Mouse (Mus musculus) heart, postnatal 4 days (tissue): ENCODE measurements around the gene Cdc42se1. TPM values are rescaled to one million over a fixed set of nuclear protein-coding genes. Genes with fewer than 3 reads are reported as not detected.

Experiments
- DNase-seq: peaks from one replicate; pipeline ENCODE4 v3.0.0; 2021
- total RNA-seq, 2 experiments: library from RNA; stranded (reverse); gene quantifications; 2 replicates each; pipeline ENCODE4 v1.2.3; 2021

Gene Cdc42se1
- total RNA-seq, 2 experiments from 2014 or later: 45.2 to 45.9 TPM

DNA sequence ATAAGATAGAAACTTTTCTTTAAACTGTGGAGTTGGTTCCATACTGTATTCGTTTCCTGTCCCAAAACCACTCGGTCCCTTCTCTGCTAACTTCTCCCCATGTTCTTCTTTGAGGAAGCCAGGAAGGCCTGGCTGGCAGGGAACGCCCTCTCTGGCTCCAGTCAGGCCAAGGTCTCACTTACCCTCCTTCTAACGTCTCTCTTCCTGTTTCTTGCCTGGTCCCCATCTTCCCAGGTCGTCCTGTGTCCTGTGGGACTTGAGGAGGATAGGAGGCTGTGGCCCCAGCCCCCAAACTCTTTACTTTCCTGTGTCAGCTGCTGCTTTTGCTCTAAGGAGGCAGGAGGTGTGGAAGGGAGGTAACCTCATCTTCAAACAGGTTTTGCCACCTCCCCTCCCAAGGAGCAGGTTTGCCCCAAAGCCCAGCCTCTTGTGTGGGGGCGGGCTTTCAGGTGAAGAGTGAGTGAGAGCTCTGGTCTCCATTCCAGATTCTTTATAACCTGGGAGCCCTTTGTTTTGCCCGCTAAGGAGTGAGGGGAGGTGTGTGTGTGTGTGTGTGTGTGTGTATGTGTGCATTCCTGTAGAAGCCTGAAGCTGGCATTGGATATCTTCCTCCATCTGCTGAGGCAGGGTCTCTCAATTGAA lies 22.4 kb downstream of the Cdc42se1 start, which contains the start of gene Bnipl:
Gene Bnipl, minus strand, starts transcription at position 411 of the 642 bp plus-strand sequence.
- DNase-seq: no peak

DNA sequence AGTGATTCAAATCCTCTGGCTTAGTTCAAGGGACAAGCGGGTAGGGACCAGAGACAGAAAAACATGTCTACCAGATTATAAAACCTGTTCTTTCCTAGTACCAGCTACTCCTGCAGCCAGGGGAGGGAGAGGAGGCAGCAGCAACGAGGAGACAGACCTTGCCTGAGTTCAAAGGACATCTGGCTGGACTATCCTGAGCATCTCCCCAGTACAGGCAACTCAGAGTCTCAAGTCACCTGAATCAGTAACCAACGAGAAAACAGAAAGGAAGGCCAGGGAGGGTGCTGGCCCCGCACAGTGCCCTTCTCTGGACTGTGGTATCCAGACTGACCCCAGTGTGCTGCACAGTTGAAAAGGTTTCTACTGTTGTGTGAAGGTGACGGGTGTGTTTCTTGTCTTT lies 28.4 kb downstream of the Cdc42se1 start:
- no peak for DNase-seq

DNA sequence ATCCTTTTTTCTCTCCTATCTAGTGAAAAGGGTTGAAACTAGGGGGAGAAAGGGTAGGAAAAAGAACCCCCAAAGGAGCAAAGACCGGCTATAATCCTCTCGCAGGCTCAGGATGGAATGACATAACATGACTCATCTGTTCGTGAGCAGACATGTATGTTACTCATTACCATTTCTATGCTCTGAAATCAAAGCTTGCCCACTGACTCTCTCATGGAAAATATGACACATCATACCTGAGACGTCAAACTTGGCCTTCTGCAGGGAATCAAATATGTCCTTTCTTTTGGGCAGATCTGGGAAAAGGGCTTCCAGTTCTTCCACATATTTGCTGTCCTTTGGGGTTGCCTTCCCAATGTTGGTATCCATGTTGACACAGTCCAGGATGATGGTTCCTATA lies 33.4 kb downstream of the Cdc42se1 start:
- no peak for DNase-seq

DNA sequence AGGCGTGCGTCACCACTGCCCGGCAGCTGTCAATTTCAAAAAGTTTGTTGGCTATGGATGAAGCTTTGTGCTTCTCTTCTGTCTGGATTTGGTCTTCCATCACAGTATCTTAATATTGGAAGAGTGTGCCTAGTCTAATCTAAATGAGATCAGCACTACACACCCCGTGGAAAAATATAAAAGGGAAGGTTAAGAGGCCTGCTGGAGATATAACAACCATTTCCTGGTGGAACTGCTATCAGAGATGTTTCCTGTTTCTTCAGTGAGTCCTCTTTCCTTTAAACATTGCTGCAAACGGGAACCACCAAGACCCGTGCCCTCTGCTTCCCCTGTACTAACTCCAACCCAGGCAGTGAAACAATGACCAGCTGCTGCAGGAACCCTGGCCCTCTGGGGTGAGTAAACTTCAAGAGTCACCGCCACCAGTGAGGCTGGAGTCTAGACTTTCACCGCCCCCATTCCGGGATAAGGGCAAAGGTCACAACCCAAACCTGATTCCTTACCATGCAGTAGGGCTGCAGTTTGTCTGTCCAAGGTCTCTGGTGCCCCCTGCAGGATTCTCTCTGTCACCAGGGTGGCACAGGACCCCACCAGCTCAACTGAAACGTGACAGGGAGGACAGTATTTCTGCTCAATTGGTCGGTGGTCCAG lies 34.7 kb downstream of the Cdc42se1 start:
- peak; percentile 78 for DNase-seq

DNA sequence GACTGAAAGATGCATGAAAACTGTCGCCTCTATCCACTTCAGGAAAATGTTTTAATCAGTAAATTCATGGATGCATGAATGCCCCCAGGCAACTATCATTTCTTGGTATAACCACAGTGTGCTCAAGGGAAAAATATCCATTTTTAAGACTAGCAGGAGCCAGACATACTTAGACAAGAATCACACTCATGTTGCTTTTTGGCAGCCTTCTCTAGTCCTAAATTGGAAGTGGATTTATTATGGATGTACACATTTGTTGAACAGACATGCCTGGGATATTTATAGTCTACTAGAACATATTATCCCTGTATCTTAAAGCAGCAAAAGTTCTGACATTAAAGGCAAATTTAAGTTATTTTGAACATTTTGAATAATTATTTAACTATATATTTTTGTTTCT lies 36.2 kb downstream of the Cdc42se1 start:
- no peak for DNase-seq

DNA sequence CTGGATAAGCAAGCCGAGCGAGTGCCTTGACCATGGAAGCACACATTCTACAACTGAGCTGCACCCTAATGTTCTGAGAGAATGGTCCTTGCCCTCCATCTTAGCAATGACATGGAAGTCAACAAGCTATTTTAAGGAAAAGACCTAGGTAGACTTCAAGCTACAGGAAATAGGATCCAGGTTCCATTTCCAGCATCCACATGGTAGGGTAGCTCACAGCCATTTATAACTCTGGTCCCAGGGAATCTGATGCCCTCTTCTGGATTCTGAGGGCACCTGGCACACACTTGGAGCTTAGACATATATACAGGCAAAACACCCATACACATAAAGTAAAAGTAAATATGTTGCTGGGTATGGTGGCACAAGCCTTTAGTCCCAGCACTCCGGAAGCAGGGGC lies 37.5 kb downstream of the Cdc42se1 start:
- DNase-seq: no peak

DNA sequence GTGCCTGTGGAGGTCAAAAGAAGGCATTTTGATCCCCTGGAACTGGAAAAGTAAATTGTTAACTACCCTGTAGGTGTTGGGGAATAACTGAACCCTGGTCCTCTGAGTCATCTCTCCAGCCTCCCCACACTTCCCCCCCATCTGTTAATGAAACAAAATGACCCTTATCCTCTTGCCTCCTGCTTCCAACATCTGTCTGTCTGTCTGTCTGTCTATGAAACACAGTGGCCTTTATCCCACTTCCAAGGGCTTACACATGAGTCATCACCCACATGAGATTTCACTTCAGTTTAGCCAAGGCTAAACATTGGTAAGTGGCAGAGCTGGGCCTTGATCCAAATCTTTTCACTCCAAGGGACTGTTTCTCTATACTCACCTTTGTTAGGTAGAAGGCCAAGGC lies 39.3 kb downstream of the Cdc42se1 start:
- DNase-seq: no peak

DNA sequence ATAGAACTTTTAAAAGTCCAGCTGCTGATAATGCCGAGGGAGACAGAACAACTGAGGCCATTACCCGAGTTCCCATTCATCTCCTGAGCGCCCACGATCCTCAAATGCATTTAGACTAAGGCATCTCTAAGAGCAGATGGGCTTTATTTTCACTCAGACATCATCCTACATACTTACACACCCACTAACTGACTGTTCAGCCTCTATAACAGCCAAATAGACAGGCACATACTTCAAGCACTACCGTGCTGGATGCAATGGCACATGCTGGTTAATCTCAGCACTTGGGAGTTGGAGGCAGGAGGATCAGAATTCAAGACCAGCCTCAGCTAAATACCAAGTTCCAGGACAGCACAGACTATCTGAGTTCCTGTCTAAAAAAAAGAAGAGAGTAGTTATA lies 41.3 kb downstream of the Cdc42se1 start:
- DNase-seq: no peak

DNA sequence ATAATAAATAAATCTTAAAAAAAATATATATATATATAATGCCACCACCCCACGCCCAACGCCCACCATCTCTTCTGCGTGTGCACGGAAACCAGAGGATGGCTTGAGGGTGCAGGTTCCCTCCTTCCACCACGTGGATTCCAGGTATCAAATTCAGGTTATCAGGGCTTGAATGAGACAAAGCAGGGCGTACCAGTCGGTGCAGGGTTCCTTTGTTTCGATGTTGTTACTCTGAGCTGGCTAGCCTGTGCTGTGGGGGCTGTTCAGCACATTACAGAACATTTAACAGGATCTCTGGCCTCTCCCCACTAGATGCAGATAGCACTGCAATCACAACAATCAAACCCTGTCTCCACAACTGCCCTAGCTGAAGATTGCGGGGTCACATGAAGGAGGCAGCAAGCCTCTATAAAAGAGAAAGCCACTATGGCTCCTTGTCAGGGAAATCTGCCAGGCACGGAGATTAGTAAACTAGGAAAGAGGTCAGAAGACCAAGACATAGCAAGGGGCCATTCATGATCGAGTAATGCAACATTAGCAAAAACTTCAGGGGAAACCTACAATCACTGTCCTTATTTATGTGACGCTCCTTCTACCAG lies 42.3 kb downstream of the Cdc42se1 start:
- DNase-seq: no peak

DNA sequence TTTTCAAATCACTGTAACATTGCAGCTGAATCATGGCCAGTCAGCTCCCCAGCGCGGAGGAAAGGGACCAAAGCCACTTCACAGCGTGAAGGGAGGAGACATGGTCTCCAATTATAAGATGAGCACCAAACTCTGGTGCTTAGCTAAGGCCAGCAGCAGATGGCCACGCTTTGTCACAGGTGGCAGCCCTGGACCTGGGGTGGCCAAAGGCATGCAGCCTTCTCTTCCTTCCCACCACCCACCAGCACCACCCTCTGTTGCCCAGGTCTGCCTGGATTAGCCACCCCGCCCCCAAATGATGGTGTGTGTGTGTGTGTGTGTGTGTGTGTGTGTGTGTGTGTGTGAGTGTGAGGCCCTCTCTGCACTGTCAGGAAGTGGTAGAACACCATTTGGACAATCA lies 44.9 kb downstream of the Cdc42se1 start:
- no peak for DNase-seq

DNA sequence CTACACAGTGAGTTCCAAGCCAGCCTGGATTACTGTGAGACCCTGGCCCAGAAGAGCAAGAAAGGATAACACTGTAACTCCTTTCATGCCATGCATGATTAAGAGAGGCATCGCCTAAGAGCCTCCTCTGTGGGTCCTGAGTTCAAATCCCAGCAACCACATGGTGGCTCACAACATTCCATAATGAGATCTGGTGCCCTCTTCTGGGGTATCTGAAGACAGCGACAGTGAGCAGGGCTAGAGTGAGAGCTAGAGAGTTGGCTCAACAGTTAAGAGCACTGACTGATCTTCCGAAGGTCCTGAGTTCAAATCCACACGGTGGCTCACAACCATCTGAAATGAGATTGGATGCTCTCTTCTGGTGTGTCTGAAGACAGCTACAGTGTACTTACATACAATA lies 45.9 kb downstream of the Cdc42se1 start:
- DNase-seq: no peak

DNA sequence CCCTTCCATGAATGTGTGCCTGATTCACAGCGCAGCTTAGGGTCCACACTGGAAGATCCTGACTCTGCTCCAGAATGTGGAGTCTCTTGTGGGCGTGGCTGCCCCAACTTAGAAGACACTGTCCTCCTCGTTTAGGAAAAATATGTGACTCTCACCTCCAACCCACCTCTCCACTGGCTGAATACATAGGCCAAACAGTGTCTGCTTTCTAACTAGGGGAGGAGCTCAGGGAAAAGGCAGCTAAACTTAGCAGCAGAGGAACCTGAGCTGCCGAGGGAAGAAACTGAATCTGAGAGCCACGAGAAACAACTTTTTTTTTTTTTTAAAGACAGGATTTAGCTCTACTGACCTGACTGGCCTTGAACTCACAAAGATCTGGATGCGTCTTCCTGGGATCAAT lies 46.6 kb downstream of the Cdc42se1 start:
- DNase-seq: no peak

DNA sequence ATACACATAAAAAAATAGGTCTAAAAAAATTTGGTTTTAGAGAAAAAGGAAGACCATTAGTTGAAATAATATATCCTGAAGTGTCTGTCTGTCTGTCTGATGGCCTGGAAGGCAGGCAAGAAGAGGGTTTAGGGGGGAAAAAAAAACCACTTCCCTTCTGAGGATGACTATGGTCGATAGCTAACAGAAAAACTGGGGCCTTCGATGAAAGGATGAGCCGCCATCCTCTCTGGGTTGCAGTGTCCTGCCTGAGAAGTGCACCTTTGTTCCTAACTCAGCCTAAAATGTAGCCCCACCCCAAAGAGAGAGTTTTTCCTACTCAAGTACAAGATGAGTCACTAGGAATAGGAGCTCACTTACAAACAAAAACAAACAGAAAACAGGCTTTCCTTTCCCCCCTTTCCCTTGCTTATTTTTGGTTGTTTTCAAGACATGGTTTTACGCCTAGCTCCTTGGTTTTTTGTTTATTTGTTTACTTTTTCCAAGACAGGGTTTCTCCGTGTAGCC lies 47.9 kb downstream of the Cdc42se1 start:
- DNase-seq: no peak

DNA sequence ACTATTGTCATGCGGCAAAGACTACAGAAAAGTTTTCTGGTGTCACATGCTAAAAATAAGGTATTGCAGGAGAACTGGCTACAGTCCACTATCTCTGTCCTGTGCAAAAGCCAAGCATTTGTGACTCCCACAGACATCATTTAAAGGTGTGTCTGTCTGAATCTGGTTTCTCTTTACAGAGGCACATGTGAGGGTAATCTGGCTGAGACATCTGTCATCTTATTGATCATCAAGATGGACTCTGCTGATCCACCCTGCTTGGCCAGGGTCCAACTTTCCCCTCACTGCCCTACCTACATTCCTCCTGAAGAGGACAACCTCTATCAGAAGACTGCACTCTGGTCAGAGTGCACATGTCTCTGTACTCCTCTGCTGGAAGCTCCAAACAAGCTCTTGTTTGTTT lies 48.6 kb downstream of the Cdc42se1 start:
- peak; percentile 32 for DNase-seq

DNA sequence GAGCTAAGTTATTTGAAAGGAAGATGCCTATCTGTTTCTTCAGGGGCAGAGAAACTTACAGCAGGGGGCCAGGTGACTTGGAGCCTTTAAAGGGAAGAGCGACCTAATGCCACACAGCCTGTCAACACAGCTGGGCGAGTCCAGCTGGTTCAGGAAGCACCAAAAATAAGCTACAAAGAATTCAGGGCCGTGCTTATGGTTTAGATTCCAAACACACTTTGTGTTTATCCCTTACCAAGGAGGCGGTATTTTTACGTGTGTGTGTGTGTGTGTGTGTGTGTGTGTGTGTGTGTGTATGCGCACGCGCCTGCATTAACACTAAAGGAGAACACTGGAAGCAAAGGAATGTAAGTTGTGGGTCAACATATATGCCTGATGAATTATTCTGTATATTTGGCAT lies 52.2 kb downstream of the Cdc42se1 start:
- peak; percentile 20 for DNase-seq

DNA sequence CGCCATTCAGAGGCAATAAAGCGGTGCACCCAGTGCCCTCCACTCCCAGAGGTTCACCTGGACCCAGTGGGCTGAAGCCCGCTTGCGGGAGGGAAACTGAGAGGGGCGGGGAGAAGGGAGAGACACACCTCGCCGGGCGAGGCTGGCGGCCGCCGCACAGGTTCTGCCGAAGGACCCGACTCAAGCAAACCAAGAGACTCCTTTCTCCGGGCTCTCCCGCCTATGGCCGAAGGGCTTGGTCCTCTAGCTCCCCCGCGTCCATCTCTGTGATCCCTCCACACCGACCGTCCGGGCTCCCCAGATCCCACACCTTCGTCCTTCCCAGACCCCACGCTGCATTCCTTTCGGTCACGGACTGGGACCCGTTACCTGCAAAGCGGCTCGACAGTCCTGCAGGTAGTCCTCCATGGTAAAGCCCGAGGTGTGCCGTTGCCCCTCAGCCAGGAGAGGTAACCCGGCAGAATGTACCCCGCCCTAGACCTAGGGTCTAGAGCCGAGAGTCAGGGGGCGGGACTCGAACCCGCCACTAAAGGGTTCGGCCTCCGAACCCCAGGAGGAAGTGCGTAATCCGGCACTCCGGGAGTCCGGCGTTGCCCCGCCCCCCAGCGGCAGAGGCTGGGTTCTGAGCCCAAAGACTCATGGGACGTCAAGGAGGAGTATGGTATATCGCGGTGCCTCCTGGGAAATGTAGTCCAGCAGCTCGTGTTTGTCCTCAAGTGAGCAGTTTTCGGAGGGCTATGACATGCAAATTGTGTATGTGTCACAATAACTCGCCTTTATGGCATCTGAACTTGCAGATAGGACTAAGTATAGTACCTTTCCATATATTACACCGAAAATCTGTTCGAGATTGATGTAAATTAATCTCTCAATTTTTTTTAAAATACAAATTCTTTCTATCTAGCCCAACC lies 52.9 kb downstream of the Cdc42se1 start, which contains the start of the genes Mindy1 and Prune1:
Gene Mindy1, plus strand, starts transcription at position 130 of the 911 bp plus-strand sequence.
Gene Prune1, minus strand, starts transcription at position 861 of the 911 bp plus-strand sequence.
- DNase-seq: peak; percentile 99

DNA sequence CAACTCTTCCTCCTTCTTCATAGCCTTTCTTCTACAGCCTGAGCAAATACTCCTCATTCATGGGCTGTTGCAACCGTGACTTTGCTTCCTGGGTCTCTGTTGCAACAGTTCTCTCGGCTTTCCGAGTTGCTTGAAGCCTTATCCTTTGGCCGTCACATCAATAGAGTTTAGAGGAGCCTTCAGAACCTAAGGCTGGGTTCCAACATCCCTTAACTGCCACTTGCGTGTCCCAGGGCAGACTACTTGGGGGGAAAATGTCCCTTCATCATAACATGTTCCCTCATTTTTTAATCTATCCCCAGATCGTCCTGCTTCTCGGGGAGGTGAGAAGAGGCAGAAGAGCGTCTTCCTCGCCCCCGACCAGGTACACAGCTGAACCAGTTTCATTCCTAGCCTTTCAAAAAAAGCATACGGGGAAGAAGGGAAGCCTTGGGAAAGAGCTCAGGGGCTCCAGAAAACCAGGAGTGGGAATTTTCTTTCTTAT lies 53.9 kb downstream of the Cdc42se1 start:
- peak; percentile 38 for DNase-seq

DNA sequence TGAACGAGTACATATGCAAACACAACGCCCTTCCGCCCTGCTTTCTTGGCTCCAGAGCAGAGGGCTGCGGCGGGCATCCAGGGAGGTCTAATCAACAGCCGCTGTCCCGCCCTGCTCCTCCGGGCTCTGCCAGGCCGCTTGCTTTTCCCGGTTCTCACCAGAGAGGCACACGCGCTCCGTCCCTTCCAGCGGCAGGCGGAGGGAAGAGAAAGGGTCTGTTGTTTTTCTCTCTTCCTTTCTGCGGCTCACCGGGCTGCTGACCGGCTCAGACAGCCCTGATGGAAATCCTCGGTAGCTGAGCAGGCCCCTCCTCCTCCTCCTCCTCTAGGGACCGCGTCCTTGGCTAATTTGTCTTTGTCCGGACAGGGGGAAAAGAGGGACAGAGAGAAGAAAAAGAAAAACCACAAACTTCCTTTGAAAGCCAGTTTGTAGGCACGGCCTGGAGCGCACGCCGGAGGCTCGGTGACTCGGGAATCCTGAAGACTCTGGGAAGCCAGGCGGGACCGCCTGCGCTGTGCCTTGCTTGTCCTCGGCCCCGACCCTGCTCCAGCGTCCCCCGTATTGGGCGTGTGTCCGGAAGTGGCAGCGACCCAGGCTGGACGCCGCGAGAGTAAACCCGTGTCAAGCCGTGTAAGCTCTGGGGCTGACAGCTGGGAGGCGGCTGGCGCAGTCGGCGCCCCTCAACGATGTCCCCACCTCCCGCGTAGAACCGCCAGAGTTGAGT lies 54.5 kb downstream of the Cdc42se1 start:
- peak; percentile 89 for DNase-seq

DNA sequence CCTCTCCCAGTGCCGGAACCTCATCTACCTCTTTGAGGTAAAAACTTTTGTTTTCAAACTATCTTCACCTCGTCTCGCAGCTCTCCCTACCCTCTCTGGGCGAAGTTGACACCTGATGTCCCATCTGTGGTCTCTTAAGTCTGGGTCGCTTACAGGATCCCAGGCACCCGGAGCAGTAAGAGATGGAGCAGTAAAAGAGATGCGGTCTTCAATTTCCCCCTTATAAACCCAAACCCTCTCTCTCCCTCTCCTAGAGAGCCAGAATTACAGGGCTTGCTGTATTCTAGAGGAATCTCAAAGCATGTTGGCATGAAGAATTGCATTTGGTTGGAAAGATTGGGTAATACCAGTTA lies 55.0 kb downstream of the Cdc42se1 start:
- DNase-seq: no peak

DNA sequence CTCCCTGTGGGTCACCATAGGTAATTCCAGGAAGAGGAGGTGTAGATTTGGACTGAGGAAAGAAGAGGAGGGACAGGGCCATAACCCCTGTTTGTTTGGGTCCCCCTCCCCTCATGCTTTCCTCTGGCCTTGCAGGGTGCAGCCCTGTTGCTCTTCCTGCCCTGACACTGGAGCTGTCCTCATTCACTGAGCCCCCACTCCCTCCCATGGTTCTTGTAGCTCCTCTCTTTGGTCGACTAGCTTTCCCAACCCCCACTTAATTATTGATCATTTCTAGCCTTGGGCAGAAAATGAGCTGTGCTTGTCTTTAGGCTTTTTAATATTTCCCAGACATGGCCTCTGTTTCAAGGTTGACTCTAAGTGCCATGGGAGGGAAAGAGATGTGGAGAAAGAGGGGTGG lies 55.5 kb downstream of the Cdc42se1 start:
- no peak for DNase-seq

DNA sequence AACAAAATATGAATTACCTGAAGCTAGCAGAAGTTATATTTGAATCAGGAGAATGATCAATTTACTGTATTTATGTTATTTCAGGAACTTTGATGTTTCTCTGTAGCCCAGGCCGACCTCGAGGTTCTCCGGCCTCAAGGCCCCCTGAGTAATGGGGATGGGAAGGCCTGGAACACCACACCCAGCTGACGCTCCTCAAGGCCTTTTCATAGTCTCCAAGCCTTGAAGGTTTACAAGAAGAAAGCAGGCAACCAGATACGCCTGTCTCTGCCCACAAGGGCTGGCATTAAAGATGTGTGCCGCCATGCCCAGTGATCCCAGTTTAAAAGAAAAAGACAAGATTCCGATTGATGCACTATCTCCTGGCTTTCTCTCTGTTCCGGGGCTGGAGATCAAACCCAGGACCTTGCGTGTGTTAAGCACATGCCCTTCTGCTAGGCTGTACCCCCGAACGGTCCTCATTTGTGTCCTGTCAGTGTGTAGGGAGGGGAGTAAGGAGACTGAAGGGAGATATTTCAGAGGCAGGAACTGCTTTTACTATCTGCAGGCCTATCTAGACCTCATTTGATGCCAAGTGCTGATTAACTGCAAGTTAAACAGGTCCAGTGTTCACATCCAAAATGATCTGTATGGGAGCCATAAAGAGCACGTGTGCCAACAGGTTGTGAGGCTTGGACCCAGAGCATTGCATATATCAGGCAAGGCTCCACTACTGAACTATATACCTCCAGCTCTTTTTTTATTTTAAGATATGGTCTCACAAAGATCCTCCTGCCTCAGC lies 56.2 kb downstream of the Cdc42se1 start:
- DNase-seq: no peak
